Mouse (Mus musculus) liver, embryonic 11.5 days (tissue): ENCODE measurements at regions not wholly inside any gene's neighbourhood (a gene's known extent, or its start where the extent isn't known, plus 50 kb on each side); places are given as distances from the start of the nearest gene placed in this dataset.

Source experiments
- ATAC-seq: fragments of 200-750 bp; cut with Nextera tagmentation; replicated peaks from 2 replicates; pipeline ENCODE4 v1.8.0; 2017; ENCODE audit warnings: moderate number of reproducible peaks, mild to moderate bottlenecking, moderate TSS enrichment, moderate library complexity; ENCODE audit not compliant: low FRiP score
- DNase-seq: peaks from one replicate; pipeline ENCODE4 v3.0.0-alpha.2; 2017; ENCODE audit warnings: low spot score
- H3K27ac ChIP-seq: fragments of 300-500 bp; sonication (generic); 2 replicates; pipeline ENCODE4 v1.5.1; 2014; ENCODE audit warnings: mild to moderate bottlenecking, low read depth, low read length, control low read depth
- H3K27me3 ChIP-seq: fragments of 300-500 bp; sonication (generic); replicated peaks from 2 replicates; pipeline ENCODE4 v1.6.1; 2014; ENCODE audit warnings: low read length, mixed read lengths; ENCODE audit not compliant: control insufficient read depth, insufficient read depth
- H3K36me3 ChIP-seq: fragments of 300-500 bp; sonication (generic); 2 replicates; pipeline ENCODE4 v1.6.1; 2014; ENCODE audit warnings: mild to moderate bottlenecking, low read length, moderate library complexity, mixed read lengths; ENCODE audit not compliant: control insufficient read depth, insufficient read depth
- H3K4me1 ChIP-seq: fragments of 300-500 bp; sonication (generic); replicated peaks from 2 replicates; pipeline ENCODE4 v1.6.1; 2014; ENCODE audit warnings: low read length, mixed read lengths; ENCODE audit not compliant: control insufficient read depth, insufficient read depth
- H3K4me2 ChIP-seq: fragments of 300-500 bp; sonication (generic); 2 replicates; pipeline ENCODE4 v1.6.1; 2014; ENCODE audit warnings: mild to moderate bottlenecking, control low read depth, moderate library complexity
- H3K4me3 ChIP-seq: fragments of 300-500 bp; sonication (generic); 2 replicates; pipeline ENCODE4 v1.5.1; 2014; ENCODE audit warnings: low read depth, low read length, control low read depth
- H3K9ac ChIP-seq: fragments of 300-500 bp; sonication (generic); 2 replicates; pipeline ENCODE4 v1.6.1; 2014; ENCODE audit warnings: low read depth, low read length, control low read depth
- H3K9me3 ChIP-seq: fragments of 300-500 bp; sonication (generic); 2 replicates; pipeline ENCODE4 v1.6.1; 2016; ENCODE audit warnings: low read length, inconsistent platforms, mixed read lengths; ENCODE audit not compliant: control insufficient read depth
- WGBS: fragments of 180-500 bp; shearing (Covaris S2); extraction: QIAGEN DNeasy Blood & Tissue Kit; methylation state at CpG from one replicate; pipeline ENCODE4 v1.1.7; 2014; 5-methylcytosine and 5-hydroxymethylcytosine counted together

GRCm38 (mm10) chr6:82860485-82860884 lies 79.1 kb downstream of the Sema4f start:
- ATAC-seq: no peak
- no peak overlapping the region for H3K4me3 ChIP-seq
- H3K27me3 ChIP-seq: no peaks in the 10 kb centered on the region
- no peak overlapping the region for H3K4me2 ChIP-seq
- no peak overlapping the region for H3K27ac ChIP-seq
- H3K4me1 ChIP-seq: peaks cover 4% of the 10 kb centered on the region; the same call in 1 of the 2 replicates
- no peak overlapping the region for H3K9ac ChIP-seq
- no peaks in the 10 kb centered on the region for H3K36me3 ChIP-seq
- no peak for DNase-seq
- no peaks in the 10 kb centered on the region for H3K9me3 ChIP-seq
- WGBS: 82% methylated on average over 6 of the region's 6 CpGs

GRCm38 (mm10) chr6:82856218-82856617 lies 82.0 kb upstream of the Hk2 start:
- no peaks in the 10 kb centered on the region for H3K36me3 ChIP-seq
- no peak overlapping the region for H3K4me2 ChIP-seq
- no peaks in the 10 kb centered on the region for H3K27me3 ChIP-seq
- H3K4me3 ChIP-seq: no peak overlapping the region
- H3K27ac ChIP-seq: no peak overlapping the region
- H3K4me1 ChIP-seq: no peaks in the 10 kb centered on the region
- DNase-seq (no peak), ATAC-seq (no peak)
- no peaks in the 10 kb centered on the region for H3K9me3 ChIP-seq
- 69% methylated on average over 9 of the region's 9 CpGs for WGBS
- H3K9ac ChIP-seq: no peak overlapping the region

GRCm38 (mm10) chr6:82855401-82855800 lies 81.1 kb upstream of the Hk2 start:
- DNase-seq: no peak
- 73% methylated on average over 7 of the region's 7 CpGs for WGBS
- H3K27me3 ChIP-seq: no peaks in the 10 kb centered on the region
- H3K9me3 ChIP-seq: no peaks in the 10 kb centered on the region
- no peaks in the 10 kb centered on the region for H3K4me1 ChIP-seq
- no peaks in the 10 kb centered on the region for H3K36me3 ChIP-seq
- no peak overlapping the region for H3K27ac ChIP-seq
- ATAC-seq: no peak
- no peak overlapping the region for H3K4me3 ChIP-seq
- H3K4me2 ChIP-seq: no peak overlapping the region
- no peak overlapping the region for H3K9ac ChIP-seq

GRCm38 (mm10) chr6:82854780-82855179 lies 80.5 kb upstream of the Hk2 start:
- Histone ChIP-seq H3K4me3 (no peak overlapping the region), H3K4me2 (no peak overlapping the region), H3K9ac (no peak overlapping the region), H3K27ac (no peak overlapping the region), H3K9me3 (no peaks in the 10 kb centered on the region), H3K27me3 (no peaks in the 10 kb centered on the region), H3K36me3 (no peaks in the 10 kb centered on the region), H3K4me1 (no peaks in the 10 kb centered on the region)
- ATAC-seq (no peak), DNase-seq (no peak)

GRCm38 (mm10) chr6:82854338-82854737 lies 80.1 kb upstream of the Hk2 start:
- Histone ChIP-seq H3K4me2 (no peak overlapping the region), H3K9ac (no peak overlapping the region), H3K9me3 (no peaks in the 10 kb centered on the region), H3K27me3 (no peaks in the 10 kb centered on the region), H3K4me3 (no peak overlapping the region), H3K36me3 (no peaks in the 10 kb centered on the region), H3K4me1 (no peaks in the 10 kb centered on the region), H3K27ac (no peak overlapping the region)
- no peak for DNase-seq
- ATAC-seq: no peak
- 66% methylated on average over 6 of the region's 6 CpGs for WGBS

- Histone ChIP-seq H3K4me1 (no peaks in the 10 kb centered on the region), H3K4me2 (no peak overlapping the region), H3K27ac (no peak overlapping the region), H3K27me3 (no peaks in the 10 kb centered on the region), H3K4me3 (no peak overlapping the region), H3K9ac (no peak overlapping the region), H3K9me3 (no peaks in the 10 kb centered on the region), H3K36me3 (no peaks in the 10 kb centered on the region)
- 73% methylated on average over 5 of the region's 5 CpGs for WGBS
- DNase-seq (no peak), ATAC-seq (no peak)
Measured at GRCm38 (mm10) chr6:82853076-82853475, 78.8 kb upstream of the Hk2 start.

- DNase-seq (no peak), ATAC-seq (no peak)
- Histone ChIP-seq H3K9ac (no peak overlapping the region), H3K27me3 (no peaks in the 10 kb centered on the region), H3K27ac (no peak overlapping the region), H3K4me3 (no peak overlapping the region), H3K36me3 (no peaks in the 10 kb centered on the region), H3K4me2 (no peak overlapping the region), H3K4me1 (no peaks in the 10 kb centered on the region), H3K9me3 (no peaks in the 10 kb centered on the region)
- WGBS: 92% methylated on average over 9 of the region's 9 CpGs
Measured at GRCm38 (mm10) chr6:82850556-82850955, 76.3 kb upstream of the Hk2 start.

GRCm38 (mm10) chr6:82847598-82847997 lies 73.3 kb upstream of the Hk2 start:
- Histone ChIP-seq H3K4me3 (no peak overlapping the region), H3K36me3 (no peaks in the 10 kb centered on the region), H3K4me1 (no peaks in the 10 kb centered on the region), H3K4me2 (no peak overlapping the region), H3K27me3 (no peaks in the 10 kb centered on the region), H3K9ac (no peak overlapping the region), H3K9me3 (no peaks in the 10 kb centered on the region), H3K27ac (no peak overlapping the region)
- no peak for ATAC-seq
- WGBS: 49% methylated on average over 2 of the region's 2 CpGs
- no peak for DNase-seq

- WGBS: 72% methylated on average over 8 of the region's 8 CpGs
- Histone ChIP-seq H3K4me2 (no peak overlapping the region), H3K27me3 (no peaks in the 10 kb centered on the region), H3K27ac (no peak overlapping the region), H3K4me3 (no peak overlapping the region), H3K9ac (no peak overlapping the region), H3K4me1 (no peaks in the 10 kb centered on the region), H3K9me3 (no peaks in the 10 kb centered on the region), H3K36me3 (no peaks in the 10 kb centered on the region)
- no peak for ATAC-seq
- DNase-seq: no peak
Measured at GRCm38 (mm10) chr6:82846587-82847150, 72.4 kb upstream of the Hk2 start.
